Mouse (Mus musculus): Measurements from ENCODE around the gene Dedd2.

DNA sequence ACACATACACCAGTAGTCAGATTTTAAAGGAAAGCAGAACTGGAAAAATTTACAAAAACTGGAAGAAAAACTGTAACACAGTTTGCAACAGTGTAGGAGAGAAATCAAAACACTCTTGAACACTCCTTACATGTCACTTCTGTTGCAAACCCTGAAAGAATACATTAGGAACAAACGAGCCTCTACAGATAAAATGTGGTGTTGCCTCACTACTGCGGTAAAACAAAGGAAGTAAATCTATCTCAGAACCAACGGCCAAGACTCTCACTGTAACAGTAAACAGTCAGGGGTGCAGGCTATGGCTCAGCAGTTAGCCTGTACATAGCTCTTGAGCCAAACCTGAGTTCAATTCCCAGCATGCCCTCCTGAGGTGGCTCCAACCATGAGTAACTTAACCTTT, 7.3 kb downstream of the Dedd2 start:
- TF ChIP-seq POLR2A (IDR thresholded peaks at IDR 0.05; ENCODE audit: insufficient read depth, low read depth, low read length) (no peak), CTCF (IDR thresholded peaks at IDR 0.05; ENCODE audit: insufficient read depth, low read depth, low read length) (no peak)

All from olfactory bulb, adult 2 months (tissue).